Mouse (Mus musculus) fibroblast of lung, adult 2 months (primary cell): ENCODE results near the gene Sarm1.

Experiments
- DNase-seq: peaks from one replicate; pipeline ENCODE4 v3.0.0-alpha.2; 2011; ENCODE audit warnings: low read depth

The Sarm1 gene

DNA sequence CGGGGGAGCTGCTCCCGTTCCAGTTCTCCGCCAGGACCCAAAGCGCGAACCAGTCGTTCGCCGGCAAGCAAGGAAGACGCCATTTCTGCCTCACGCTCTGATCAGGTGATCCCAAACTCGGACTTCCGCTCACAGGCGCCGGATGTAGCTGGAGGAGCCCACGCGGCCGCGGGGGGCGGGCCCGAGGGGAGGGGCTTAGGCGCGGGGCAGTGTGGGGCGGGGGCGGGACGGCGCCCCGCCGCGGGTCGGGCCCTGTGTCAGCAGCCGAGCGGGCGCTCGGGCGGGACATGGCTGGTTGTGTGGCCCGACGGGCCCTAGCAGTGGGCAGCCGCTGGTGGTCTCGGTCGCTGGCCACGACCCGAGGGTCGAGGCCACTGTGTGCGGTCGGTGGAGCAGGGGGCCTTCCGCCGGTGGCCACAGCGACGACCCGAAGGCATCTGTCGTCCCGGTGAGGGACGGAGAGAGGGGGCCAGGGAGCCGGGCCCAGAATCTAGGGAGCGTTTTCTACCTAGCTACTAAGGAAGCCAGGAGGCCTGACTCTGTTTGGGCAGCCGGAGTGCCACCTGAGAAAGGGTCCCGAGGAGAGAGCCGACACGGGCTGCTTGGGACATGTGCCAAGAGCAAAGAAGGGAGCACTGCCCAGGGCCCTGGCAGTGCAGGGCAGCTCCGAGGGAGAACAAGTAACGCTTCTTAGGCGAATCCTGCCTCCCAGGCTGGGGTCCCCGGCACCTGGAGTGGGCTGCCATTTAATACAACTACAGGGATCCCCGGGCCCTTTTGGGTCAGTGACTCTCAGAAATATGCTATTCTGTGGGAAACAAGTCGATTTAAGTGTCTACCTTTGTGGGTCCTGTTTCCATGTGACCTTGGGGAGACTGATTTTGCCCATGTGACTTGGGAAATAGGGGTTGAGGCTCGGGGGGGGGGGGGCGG lies 14.7 kb upstream of the Sarm1 start, which contains the start of the genes Tmem199 and Poldip2:
TSS of gene Tmem199 (minus strand) at position 148 of the 933 bp plus-strand sequence.
TSS of gene Poldip2 (plus strand) at position 169 of the 933 bp plus-strand sequence.
- DNase-seq, result peak; percentile 66

DNA sequence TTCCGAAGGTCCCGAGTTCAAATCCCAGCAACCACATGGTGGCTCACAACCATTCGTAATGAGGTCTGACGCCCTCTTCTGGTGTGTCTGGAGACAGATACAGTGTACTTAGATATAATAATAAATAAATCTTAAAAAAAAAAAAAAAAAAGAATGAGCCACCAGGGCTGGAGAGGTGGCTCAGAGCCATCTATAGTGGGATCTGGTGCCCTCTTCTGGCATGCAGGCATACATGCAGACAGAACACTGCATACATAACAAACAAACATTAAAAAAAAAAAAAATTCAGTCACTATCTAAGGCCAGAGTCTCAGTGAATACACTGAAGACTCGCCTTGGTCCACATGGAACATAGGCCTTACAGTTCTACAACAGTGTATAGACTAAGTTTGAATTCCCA lies 11.6 kb upstream of the Sarm1 start:
- no peak for DNase-seq

DNA sequence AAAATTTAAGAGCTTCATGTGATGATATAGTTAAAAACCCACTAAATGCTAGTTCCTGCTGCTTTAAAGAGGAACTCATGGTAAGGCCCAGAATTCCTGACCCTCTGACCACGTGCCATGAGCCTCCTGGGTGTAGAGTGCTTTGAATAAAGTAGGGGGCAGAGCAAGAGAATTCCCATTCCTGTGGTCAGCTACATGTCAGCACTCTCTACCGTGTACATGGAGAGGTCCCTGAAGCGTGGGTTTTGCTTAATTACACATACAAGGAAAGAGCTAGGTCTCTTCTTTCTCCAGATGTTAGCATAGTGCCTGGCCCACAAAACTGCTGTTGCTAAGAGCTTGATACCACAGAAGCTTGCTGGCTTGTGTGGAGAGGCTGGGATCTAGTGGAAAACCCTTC lies 7.9 kb upstream of the Sarm1 start:
- DNase-seq, result no peak

DNA sequence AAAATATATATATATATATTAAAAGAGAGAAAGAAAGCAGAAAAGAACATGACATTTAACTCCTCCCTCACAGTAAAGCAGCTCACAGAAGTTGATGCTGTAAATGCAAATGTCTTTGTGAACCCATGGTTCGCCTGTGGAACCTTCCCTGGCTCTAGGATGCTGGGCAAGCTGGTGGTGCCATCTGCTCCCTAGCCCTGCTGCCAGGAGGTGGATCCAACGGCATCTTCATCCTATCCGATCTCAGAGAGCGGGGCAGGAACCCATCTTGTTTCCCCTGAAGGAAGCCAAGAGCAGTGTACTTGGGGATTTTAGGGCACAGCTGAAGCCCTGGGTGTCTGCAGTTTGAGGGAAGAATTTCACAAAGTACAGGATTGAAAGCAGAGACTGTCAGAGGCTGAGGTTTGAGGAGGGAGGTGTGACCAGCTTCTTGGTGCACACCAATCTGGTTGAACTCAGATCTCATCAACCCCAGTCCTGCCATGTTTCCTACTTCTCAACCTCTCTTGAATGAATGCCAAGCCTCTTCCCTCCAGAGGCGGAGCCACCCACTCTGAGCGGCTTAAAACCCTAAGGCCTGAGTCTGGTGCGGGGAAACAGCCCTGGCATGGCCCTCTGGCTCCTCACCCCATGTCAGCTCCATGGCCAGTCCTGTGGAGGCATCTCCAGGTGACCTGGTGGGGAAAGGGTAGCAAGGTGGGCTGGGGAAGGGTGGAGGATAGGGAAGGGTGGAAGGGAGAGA lies 5.5 kb upstream of the Sarm1 start, which contains the start of gene Sebox:
TSS of gene Sebox (plus strand) at position 539 of the 742 bp plus-strand sequence.
- no peak for DNase-seq

DNA sequence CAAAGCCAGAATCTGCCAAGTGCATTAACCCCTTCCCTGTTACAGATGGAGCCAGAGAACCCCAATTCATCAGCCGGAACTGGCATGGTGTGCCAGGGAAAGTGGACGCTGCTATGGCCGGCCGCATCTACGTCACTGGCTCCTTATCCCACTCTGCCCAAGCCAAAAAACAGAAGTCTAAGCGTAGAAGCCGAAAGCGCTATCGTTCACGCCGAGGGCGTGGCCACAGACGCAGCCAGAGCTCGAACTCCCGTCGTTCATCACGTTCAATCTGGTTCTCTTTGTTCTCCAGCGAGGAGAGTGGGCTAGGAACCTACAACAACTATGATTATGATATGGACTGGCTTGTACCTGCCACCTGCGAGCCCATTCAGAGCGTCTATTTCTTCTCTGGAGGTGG lies 4.0 kb upstream of the Sarm1 start:
- no peak for DNase-seq

DNA sequence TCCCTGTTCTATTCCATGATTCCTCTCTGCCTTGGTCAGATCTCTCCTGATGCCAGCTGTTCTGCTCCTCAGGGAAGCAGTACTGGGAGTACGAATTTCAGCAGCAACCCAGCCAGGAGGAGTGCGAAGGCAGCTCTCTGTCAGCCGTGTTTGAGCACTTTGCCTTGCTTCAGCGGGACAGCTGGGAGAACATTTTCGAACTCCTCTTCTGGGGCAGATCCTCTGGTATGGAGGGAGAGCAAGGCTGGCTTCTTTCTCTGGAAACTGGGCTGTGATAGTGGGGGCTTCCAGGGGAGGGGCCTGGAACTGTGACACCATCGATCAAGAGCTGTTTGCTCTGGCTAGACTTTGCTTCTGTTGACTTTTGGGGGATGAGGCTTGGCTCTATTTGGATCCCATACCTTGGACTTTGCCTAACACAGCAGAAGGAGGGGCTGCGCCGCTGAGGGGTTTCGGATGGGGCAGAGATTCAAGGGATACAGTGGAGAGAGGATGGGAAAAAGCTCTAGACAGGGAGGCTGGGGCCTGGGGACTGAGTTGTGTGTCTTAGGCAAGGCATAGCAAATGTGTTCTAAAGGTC lies 3.2 kb upstream of the Sarm1 start:
- no peak for DNase-seq

DNA sequence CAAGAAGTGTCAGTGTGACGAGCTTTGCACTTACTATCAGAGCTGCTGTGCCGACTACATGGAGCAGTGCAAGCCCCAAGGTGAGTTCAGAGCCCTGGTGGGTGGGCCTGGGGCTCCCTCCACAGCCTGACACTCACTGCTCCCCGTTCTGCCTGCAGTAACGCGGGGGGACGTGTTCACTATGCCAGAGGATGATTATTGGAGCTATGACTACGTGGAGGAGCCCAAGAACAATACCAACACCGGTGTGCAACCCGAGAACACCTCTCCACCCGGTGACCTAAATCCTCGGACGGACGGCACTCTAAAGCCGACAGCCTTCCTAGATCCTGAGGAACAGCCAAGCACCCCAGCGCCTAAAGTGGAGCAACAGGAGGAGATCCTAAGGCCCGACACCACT lies 2.0 kb upstream of the Sarm1 start:
- DNase-seq, result no peak

DNA sequence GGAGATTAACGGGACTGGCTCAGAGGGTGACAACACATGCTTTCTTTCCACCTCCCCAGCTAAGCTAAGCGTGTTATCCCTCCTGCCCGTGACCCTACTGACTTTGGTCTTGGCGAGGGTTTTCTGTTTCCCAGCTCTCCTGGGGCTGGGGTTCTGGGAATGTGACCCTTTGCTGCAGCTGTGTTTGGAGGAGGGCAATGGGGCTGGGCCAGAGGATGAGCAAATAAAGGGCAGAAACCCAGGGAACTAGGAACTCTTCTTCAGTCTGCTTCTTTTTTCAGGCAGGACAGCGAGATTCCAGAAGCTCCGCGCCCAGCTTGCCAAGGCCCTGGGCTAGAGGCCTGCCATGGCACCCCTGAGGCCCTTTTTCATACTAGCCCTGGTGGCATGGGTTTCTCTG lies 1.4 kb upstream of the Sarm1 start, which contains the start of gene Vtn:
TSS of gene Vtn (plus strand) at position 88 of the 400 bp plus-strand sequence.
- no peak for DNase-seq

DNA sequence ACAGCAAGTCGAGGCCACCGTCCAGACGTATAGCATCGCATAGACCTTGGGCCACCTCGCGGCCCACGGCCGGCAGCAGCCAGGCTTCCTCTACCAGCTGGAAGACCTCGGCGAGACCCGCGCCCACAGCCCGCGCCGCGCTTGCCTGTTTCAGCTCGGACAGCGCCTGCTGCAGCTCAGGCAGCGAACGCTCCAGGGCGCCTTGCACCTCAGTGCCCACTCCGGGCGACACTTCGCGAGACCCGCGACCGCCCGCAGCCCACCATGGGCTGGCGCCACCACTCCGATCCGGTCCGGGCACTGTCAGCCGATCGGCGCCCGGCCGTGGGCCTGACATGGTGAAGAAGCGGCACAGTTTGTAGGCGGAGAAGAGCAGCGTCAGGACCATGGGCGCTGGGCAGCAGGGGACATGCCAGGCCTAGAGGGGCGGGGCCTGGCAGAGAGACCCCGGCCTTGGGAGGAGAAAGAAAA lies 448 bp downstream of the Sarm1 start:
- no peak for DNase-seq

DNA sequence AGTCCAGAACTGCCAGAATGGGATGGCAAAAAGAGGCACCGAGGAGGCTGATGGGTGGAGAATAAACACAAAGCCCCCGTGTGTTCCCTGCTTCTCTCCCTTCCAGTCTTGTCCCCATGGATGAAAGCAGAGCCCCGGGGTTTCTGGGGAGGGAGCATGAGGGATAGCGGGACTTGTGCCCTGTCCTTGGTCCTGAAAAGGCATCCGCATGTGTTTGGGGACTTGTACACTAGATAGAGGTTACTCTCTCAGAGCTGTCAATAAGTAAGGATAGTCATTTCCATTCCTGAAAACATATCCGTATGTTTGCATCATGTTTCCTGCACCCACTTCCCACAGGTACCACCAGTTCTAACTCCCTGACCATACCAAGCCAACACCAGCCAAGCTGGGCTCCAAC lies 1.6 kb downstream of the Sarm1 start:
- DNase-seq, result no peak

DNA sequence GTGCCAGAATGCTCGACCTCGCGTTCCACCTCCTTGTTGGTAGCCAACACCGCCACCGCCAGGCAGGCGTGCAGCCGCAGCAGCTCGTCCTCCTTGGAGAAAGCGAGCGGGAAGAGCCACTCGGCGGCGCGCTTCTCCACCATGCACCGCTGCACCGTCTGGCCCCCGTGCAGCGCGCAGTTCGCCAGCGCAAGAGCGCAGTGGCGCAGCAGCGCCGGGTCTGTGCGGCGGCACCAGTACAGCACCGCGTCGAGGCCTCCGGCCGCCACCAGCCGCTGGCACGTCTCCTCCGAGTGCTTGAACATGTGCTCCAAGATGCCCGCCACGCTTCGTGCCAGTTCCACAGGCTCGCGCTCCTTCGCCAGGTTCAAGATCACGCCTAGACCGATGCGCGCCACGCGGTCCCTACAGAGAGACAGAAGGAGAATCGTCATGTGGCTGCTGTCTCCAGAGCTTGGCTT lies 6.7 kb downstream of the Sarm1 start:
- no peak for DNase-seq

DNA sequence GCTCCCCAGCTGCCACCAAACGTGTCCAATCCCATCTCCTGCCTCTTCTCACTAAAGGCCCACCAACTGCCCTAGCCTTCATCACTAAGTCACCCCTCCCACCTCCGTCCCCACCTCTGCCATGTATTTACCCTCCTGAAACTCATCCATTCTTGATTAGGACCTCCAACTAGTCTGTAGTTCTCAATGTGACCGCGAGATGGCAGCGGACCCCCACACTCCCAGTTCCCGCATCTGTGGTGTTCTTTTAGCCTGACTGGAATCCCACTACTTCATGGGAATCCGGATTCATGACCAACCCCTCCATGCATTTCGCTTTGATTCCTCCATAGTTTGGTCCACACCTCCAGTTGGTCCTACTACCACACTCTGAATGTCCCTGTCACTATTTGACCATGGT lies 9.4 kb downstream of the Sarm1 start:
- no peak for DNase-seq

DNA sequence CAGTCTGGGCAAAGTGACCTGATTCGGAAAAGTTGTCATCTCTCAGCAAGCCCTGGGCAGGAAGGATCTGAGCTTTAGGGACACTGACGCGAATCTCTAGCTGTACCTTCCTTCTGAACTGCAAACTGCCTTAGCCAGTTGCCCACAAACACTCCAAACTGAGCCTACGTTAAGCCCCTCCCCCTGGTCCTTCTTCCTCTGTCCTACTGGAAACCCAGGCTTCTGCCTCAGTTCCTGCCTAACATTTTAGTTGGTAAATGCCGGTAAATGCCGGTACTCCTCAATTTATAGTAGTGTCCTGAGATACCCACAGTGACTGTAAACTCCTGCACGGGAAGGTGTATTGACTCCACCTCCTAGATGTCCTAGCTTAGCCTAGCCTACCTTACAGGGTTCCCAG lies 13.9 kb downstream of the Sarm1 start:
- DNase-seq, result no peak

DNA sequence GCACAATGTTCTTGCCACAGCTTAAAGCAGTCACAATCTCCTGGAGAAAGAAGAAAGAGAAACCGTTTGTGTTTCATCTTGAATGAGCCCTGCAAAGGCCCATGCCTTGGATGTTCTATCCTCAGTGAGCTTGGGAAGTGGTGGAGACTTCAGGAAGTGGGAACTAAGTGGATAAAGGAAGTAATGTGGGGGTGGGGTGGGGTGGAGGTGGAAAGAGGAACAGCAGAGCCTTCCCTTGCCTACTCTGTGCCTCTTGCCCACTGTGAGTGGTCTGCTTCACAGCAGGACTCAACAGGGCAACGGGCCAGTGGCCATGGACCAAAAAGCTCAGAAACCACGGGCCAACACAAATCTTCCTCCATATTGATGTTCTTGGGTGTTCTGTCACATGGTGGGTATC lies 22.3 kb downstream of the Sarm1 start:
- DNase-seq, result no peak

DNA sequence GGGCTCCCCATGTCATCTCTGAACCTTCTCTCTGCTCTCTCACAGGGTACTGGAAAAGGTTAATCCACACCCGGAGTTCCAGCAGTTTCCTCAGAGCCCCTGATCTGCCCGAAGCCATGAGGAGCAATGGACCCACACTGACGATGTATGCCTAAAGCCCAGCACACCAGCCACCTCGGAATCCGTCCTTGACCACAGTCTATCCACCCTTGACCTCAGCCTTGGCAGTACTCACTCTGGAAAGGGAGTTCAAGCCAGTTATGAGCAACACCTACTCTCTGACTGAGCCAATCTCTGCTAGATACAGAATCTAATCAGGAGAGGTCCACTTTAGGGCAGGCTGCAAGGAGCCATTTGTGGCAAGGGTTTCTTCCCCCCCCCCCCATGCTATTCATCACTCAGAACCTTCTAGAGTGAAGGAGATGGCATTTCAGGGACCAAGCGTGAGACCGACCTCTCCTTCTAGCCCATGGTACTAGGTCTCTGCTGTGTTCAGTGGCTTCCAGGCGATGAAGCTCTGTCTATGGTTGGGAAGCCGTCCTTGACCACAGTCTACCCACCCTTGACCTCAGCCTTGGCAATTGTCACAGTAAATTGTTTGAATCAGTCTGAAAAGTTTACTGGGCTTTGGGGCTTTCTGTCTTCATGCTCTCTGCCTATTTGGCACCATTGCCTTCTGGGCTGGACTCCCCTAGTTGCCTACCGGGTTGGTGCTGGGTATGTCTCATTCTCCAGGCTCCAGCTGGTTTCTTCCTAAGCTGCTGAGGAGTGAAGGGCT lies 26.0 kb downstream of the Sarm1 start:
- DNase-seq, result no peak

DNA sequence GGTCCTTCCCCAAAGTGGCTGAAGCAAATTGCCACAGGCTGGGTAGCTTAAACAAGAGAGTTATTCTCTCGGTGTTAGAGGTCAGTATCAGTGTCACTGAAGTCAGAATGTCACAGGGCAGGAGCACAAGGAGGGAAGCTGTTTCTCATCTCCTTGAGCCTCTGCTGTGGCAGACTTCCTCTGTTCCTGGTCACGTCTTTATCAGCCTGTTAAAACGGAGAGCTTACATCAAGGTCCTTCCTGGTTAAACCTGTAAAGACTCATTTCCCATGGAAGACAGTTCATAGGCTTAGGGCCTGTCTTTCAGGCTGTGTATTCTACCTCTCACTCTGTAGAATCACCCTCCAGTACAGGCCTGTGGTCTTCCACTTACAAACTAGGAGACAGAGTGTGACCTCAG lies 29.6 kb downstream of the Sarm1 start:
- no peak for DNase-seq

DNA sequence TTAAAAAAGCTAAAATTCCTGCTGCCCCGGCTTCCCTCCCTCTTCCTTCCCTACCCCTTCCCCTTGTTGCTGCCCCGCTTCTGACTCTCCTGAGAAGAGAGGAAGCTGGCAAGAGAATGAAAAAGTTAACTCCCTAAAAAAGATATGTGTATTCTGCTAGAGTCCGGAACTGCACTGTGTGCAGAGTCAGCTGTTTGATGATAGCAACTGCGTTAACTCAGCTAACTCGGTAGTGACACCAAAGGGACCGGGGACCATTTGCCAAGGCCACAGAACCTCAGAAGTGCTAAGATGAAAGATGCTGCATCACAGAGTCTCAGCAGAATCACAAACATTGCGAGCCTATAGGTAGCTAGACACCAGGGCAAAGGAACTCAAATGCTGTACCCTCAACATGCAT lies 30.0 kb downstream of the Sarm1 start:
- DNase-seq, result no peak

DNA sequence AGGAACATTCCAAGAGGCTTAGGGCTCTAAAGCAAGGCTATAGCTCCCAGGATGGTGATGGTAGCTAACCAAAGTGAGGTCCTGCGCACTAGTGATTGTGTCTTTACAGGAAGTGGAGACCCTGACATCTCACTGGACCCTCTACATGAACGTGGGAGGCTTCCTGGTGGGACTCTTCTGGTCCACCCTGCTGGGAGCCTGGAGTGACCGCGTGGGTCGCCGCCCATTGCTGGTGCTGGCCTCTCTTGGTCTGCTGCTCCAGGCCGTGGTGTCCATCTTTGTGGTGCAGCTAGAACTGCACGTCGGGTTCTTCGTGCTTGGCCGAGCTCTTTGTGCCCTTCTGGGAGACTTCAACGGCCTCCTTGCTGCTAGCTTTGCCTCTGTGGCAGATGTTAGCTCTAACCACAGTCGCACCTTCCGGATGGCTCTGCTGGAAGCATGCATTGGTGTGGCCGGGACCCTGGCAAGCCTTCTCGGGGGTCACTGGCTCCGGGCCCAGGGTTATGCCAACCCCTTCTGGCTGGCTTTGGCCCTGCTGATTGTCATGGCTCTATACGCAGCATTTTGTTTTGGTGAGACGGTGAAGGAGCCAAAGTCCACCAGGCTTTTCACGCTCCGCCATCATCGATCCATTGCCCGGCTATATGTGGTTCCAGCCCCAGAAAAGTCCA lies 31.2 kb downstream of the Sarm1 start:
- DNase-seq, result no peak

DNA sequence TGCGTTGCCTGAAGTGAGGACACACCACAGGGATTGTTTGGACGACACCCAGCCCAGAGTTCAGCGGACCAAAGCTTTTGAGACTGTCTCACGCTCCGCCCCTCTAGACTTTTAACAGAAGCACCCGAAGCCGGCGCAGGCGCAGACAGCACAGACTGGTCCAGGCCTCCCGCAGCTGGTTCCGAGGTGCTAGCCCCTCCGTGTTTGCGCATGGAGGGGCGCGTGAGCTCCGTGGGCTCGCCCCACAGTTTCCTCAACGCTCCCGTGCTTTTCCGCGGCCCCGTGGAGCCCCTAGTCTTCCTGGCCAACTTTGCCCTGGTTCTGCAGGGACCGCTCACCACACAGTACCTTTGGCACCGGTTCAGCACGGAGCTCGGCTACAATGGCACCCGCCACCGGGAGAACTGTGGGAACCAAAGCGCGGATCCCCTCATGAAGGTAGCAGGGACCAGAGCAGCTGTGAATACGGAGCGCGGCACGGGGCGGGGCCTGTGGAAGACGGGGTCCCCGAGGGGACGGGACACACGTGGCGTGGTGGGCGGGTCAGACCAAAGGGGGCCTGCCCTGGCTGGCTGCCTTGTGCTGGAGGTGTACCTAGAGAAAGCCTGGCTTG lies 31.9 kb downstream of the Sarm1 start, which contains the start of gene Slc46a1:
TSS of gene Slc46a1 (plus strand) at position 130 of the 613 bp plus-strand sequence.
- DNase-seq, result peak; percentile 69

DNA sequence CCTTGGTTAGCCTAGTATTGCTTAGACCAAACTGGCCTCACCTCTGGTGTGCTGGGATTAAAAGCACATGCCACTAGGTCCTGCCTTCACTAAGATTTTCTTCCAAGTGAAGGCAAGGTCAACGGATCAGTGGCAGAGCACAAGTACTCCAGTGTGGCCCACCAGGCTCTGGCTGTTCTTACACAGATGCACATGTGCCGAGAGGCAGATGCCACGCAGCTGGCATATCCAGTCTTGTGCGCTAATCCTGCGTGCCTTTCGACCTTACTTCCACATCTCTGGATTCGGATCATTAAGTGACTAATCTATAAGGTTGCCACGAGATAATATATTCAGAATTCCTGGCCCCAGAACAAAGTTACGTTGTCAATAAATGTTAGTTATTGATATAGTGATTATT lies 32.4 kb downstream of the Sarm1 start:
- DNase-seq, result no peak
